Mouse (Mus musculus) CH12.LX (cell line): ENCODE measurements around the gene Gpr39. TPM values are rescaled to one million over a fixed set of nuclear protein-coding genes. Genes with fewer than 3 reads are reported as not detected.

Source experiments
- DNase-seq: peaks from one replicate; pipeline ENCODE4 v3.0.0-alpha.2; 2013; ENCODE audit errors: extremely low read depth
- H3K27ac ChIP-seq: 2 replicates; pipeline ENCODE4 v1.5.1; 2012; ENCODE audit warnings: low read depth, mild to moderate bottlenecking, control low read depth, moderate library complexity; ENCODE audit not compliant: insufficient read depth
- H3K27me3 ChIP-seq: replicated peaks from 2 replicates; pipeline ENCODE3; 2012; ENCODE audit warnings: inconsistent platforms
- H3K36me3 ChIP-seq, 2 experiments: replicated peaks in 1 of 2; 2 replicates each; pipeline versions ENCODE3 to v1.6.1; 2012; ENCODE audit warnings: inconsistent platforms in 1 of 2, low read length in 1 of 2, mild to moderate bottlenecking in 1 of 2, mixed read lengths in 1 of 2, moderate library complexity in 1 of 2; ENCODE audit not compliant: control insufficient read depth in 1 of 2, insufficient read depth in 1 of 2
- H3K4me1 ChIP-seq, 2 experiments: 2 replicates each; pipeline ENCODE4 v1.6.1; 2012; ENCODE audit warnings: inconsistent platforms in 1 of 2, moderate library complexity in 1 of 2; ENCODE audit not compliant: insufficient read depth in 2 of 2, control insufficient read depth in 1 of 2
- H3K4me2 ChIP-seq: 2 replicates; pipeline ENCODE4 v1.6.1; 2012; ENCODE audit warnings: low read depth, mild to moderate bottlenecking, control low read depth; ENCODE audit not compliant: poor library complexity, insufficient read depth, severe bottlenecking
- H3K4me3 ChIP-seq, 3 experiments: fragments of 150-350 bp in 1 of 3; sonication (generic) in 1 of 3; replicated peaks in 1 of 3; 2 replicates each; pipeline versions ENCODE3 to v1.5.1; 2011 to 2012; ENCODE audit warnings: low read depth in 2 of 3, low read length in 2 of 3, mild to moderate bottlenecking in 2 of 3, moderate library complexity in 2 of 3, control low read depth in 1 of 3, improper control_type of control experiment in 1 of 3, inconsistent platforms in 1 of 3, mixed read lengths in 1 of 3; ENCODE audit not compliant: poor library complexity in 1 of 3
- H3K79me2 ChIP-seq: replicated peaks from 2 replicates; pipeline ENCODE4 v1.6.1; 2012; ENCODE audit warnings: mild to moderate bottlenecking, moderate library complexity; ENCODE audit not compliant: control insufficient read depth, poor library complexity, insufficient read depth, severe bottlenecking; ENCODE audit errors: extremely low read depth
- H3K9ac ChIP-seq: 2 replicates; pipeline ENCODE4 v1.6.1; 2012; ENCODE audit warnings: low read depth, mild to moderate bottlenecking, control low read depth, moderate library complexity; ENCODE audit not compliant: insufficient read depth
- H3K9me3 ChIP-seq: replicated peaks from 2 replicates; pipeline ENCODE3; 2012; ENCODE audit warnings: low read length, inconsistent platforms, mixed read lengths
- BHLHE40 ChIP-seq: IDR thresholded peaks from 2 replicates; pipeline ENCODE4 v1.6.1; 2011; ENCODE audit warnings: mild to moderate bottlenecking, low read depth, low read length, improper control_type of control experiment
- CHD1 ChIP-seq: IDR thresholded peaks from 2 replicates; pipeline ENCODE4 v1.6.1; 2012; ENCODE audit warnings: low read depth, low read length, improper control_type of control experiment, inconsistent platforms
- CHD2 ChIP-seq: IDR thresholded peaks from 2 replicates; pipeline ENCODE4 v1.6.1; 2011; ENCODE audit warnings: low read length, improper control_type of control experiment
- ETS1 ChIP-seq: conservative IDR thresholded peaks from 2 replicates; pipeline ENCODE4 v1.6.1; 2012; ENCODE audit warnings: low read depth, mild to moderate bottlenecking, inconsistent platforms, low read length, improper control_type of control experiment, moderate library complexity
- JUN ChIP-seq: IDR thresholded peaks from 2 replicates; pipeline ENCODE4 v1.6.1; 2011; ENCODE audit warnings: low read depth, mild to moderate bottlenecking, low read length, improper control_type of control experiment, moderate library complexity; ENCODE audit not compliant: insufficient read depth
- KAT2A ChIP-seq: IDR thresholded peaks from 2 replicates; pipeline ENCODE4 v1.6.1; 2012; ENCODE audit warnings: low read length, improper control_type of control experiment, inconsistent platforms; ENCODE audit not compliant: insufficient replicate concordance
- MEF2A ChIP-seq: IDR thresholded peaks from 2 replicates; pipeline ENCODE4 v1.6.1; 2014; ENCODE audit warnings: low read depth, mild to moderate bottlenecking, inconsistent platforms, low read length, improper control_type of control experiment, borderline replicate concordance
- MXI1 ChIP-seq: IDR thresholded peaks from 2 replicates; pipeline ENCODE4 v1.6.1; 2011; ENCODE audit warnings: mild to moderate bottlenecking, low read depth, low read length, improper control_type of control experiment
- NELFE ChIP-seq: IDR thresholded peaks from 2 replicates; pipeline ENCODE4 v1.6.1; 2011; ENCODE audit warnings: low read depth, low read length, improper control_type of control experiment
- NRF1 ChIP-seq: IDR thresholded peaks from 2 replicates; pipeline ENCODE4 v1.6.1; 2014; ENCODE audit warnings: low read depth, mild to moderate bottlenecking, inconsistent platforms, low read length, improper control_type of control experiment, moderate library complexity
- POLR2A ChIP-seq: IDR thresholded peaks from 2 replicates; pipeline ENCODE4 v1.6.1; 2011; ENCODE audit warnings: low read depth, mild to moderate bottlenecking, improper control_type of control experiment, low read length
- RCOR1 ChIP-seq: conservative IDR thresholded peaks from 2 replicates; pipeline ENCODE4 v1.6.1; 2012; ENCODE audit warnings: low read depth, mild to moderate bottlenecking, inconsistent platforms, low read length, improper control_type of control experiment
- TBP ChIP-seq: conservative IDR thresholded peaks from 2 replicates; pipeline ENCODE4 v1.6.1; 2011; ENCODE audit warnings: low read depth, low read length, improper control_type of control experiment
- TCF12 ChIP-seq: IDR thresholded peaks from 2 replicates; pipeline ENCODE4 v1.6.1; 2014; ENCODE audit warnings: low read depth, mild to moderate bottlenecking, inconsistent platforms, low read length, improper control_type of control experiment
- UBTF ChIP-seq: IDR thresholded peaks from 2 replicates; pipeline ENCODE4 v1.6.1; 2012; ENCODE audit warnings: low read depth, mild to moderate bottlenecking, inconsistent platforms, low read length, improper control_type of control experiment, moderate library complexity
- USF1 ChIP-seq: IDR thresholded peaks from 2 replicates; pipeline ENCODE4 v1.6.1; 2014; ENCODE audit warnings: low read depth, mild to moderate bottlenecking, inconsistent platforms, low read length, improper control_type of control experiment
- ZC3H11A ChIP-seq: IDR thresholded peaks from 2 replicates; pipeline ENCODE4 v1.6.1; 2012; ENCODE audit warnings: low read depth, mild to moderate bottlenecking, inconsistent platforms, low read length, improper control_type of control experiment
- ZKSCAN1 ChIP-seq: IDR thresholded peaks from 2 replicates; pipeline ENCODE4 v1.6.1; 2012; ENCODE audit warnings: low read depth, inconsistent platforms, low read length, improper control_type of control experiment, borderline replicate concordance
- ZMIZ1 ChIP-seq: IDR thresholded peaks from 2 replicates; pipeline ENCODE4 v1.6.1; 2012; ENCODE audit warnings: low read depth, mild to moderate bottlenecking, inconsistent platforms, low read length, improper control_type of control experiment
- dilution Hi-C: fragments of 300-500 bp; cut with MboI; formaldehyde crosslinking; loops from 2 replicates; pipeline ENCODE4 v1.14.3; 2020; ENCODE audit warnings: low sequenced_read_pairs; ENCODE audit not compliant: extremely low pct_unique_long_range_greater_than_20kb, extremely low pct_ligation_motif_present
- in situ Hi-C: fragments of 300-500 bp; cut with MboI; formaldehyde crosslinking; loops from 3 replicates; pipeline ENCODE4 v1.14.3; 2019; ENCODE audit warnings: low sequenced_read_pairs, low pct_ligation_motif_present, low pct_unique_long_range_greater_than_20kb, mixed read lengths
- polyA plus RNA-seq: library from polyadenylated mRNA; unstranded; fragments of >175 nt; gene quantifications from 2 replicates; pipeline ENCODE4 v1.2.1, GENCODE M21; 2012; ENCODE audit warnings: low read depth; ENCODE audit not compliant: insufficient read length
- total RNA-seq, 2 experiments: library from RNA; depleted of rRNA; stranded (reverse); fragments of 300-350 nt in 1 of 2; fragments of >200 nt in 1 of 2; gene quantifications; 2 replicates each; pipeline ENCODE4 v1.2.3; 2012 to 2014

Gpr39 gene
- total and polyA plus RNA-seq, 3 experiments, result not detected

DNA sequence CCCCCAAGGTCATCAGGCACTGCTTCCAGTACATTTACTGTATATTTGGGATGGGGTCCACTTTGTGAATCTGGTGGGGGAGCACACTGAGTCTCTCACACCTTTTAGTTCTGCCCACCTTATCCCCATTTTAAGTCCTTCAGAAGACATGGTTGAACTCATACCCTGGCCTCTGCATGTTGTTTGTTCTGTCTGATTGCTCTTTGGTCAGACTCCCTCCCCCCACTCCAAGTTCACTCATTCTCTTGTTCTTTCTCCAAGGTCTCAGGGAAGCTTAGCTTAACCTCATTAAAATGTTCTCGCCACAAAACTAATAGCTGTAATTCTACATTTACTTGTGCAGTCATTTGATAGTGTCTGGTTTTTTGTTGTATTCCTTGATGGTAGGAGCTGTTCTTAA is 8.5 kb downstream of the Gpr39 start:
- peaks cover 72% of the 10 kb centered on the region for H3K27me3 ChIP-seq
- H3K9me3 ChIP-seq, result no peaks in the 10 kb centered on the region
- no peaks in the 10 kb centered on the region for H3K79me2 ChIP-seq
- dilution Hi-C loops (no loop called here), in situ Hi-C loops (no loop called here)
- no peak for TF ChIP-seq ZKSCAN1
- no peak overlapping the region for H3K27ac ChIP-seq
- H3K4me2 ChIP-seq, result no peak overlapping the region
- no peak overlapping the region for H3K9ac ChIP-seq
- no peaks in the 10 kb centered on the region for H3K36me3 ChIP-seq
- H3K4me1 ChIP-seq, result no peaks in the 10 kb centered on the region
- DNase-seq, result no peak
- H3K4me3 ChIP-seq, result no peak overlapping the region

DNA sequence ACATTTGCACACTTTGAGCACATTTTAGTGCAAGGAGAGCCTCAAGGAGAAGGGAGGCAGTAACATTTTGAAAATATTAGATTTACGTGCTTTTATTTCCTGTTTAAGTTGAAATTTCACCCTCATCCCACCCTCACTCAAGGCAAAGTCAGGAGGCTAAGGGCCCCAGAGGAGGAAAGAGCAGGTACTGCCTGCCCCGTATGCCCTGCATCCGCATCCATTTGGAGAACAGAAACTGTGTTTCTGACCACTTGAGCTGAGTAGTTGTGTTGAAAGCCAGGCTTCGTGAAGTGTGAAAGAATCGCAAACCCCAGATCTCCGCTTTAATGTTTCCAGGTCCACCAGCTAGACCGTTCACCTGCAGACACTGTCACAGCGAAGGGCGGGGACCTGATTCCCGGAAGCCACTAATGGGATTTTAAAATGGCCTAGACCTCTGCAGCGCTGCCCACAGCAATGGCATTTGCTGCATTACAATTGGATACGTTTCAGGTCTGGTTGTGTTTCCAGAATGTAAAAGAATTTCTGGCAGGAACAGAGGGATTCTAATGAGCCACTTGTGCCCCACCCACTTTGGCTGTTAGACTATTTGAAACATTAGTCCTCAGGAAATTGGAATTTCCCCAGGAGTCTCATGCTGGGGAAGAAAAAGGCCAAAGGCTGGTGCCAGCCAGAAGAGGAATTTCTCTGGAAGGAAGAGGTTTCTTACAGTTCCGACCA is 11.1 kb downstream of the Gpr39 start:
- no peak overlapping the region for H3K4me3 ChIP-seq
- H3K4me1 ChIP-seq, result no peaks in the 10 kb centered on the region
- TF ChIP-seq ZMIZ1 (no peak), MEF2A (no peak), ETS1 (no peak)
- no peaks in the 10 kb centered on the region for H3K9me3 ChIP-seq
- H3K27ac ChIP-seq, result no peak overlapping the region
- no peak for DNase-seq
- in situ Hi-C loops (no loop called here), dilution Hi-C loops (no loop called here)
- peak overlapping the region; percentile 40; the same call in 1 of the 2 replicates for H3K4me2 ChIP-seq
- no peaks in the 10 kb centered on the region for H3K36me3 ChIP-seq
- H3K79me2 ChIP-seq, result no peaks in the 10 kb centered on the region
- H3K9ac ChIP-seq, result no peak overlapping the region
- H3K27me3 ChIP-seq, result peaks cover 70% of the 10 kb centered on the region

DNA sequence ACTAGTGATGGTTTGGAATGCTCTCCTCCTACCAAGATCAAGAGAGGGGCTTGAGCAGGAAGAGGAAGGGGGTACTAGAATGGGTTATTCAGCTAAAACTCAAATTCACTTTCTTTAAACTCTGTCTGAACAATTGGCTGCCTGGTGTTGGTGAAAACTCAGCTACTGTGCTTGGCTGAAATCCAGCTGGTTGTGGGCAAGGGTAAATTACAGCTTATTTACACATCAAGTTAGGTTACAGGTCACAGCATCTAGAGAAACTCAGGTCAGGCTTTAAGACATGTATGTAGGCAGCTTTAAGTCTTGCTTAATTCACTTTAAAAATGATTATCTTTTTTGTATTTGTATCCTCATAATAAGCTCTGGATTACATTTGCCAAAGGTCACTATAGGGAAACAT is 16.7 kb downstream of the Gpr39 start:
- Histone ChIP-seq H3K9me3 (no peaks in the 10 kb centered on the region), H3K4me2 (no peak overlapping the region), H3K27ac (no peak overlapping the region), H3K27me3 (peaks cover 70% of the 10 kb centered on the region), H3K79me2 (no peaks in the 10 kb centered on the region), H3K4me3 (no peak overlapping the region), H3K9ac (no peak overlapping the region), H3K36me3 (no peaks in the 10 kb centered on the region), H3K4me1 (no peaks in the 10 kb centered on the region)
- TF ChIP-seq CHD1 (no peak), UBTF (no peak), RCOR1 (no peak), KAT2A (no peak), BHLHE40 (no peak), ZC3H11A (no peak), TCF12 (no peak), MXI1 (no peak), NRF1 (no peak), NELFE (no peak), CHD2 (no peak), USF1 (no peak), TBP (no peak), MEF2A (no peak), JUN (no peak), POLR2A (no peak), ZMIZ1 (no peak), ETS1 (no peak)
- dilution Hi-C loops, result no loop called here
- no peak for DNase-seq
- in situ Hi-C loops, result no loop called here
